Mouse (Mus musculus): Measurements from ENCODE around the gene Tspan18.
A peak's percentile ranks its signal among the peaks of the same experiment; 100 is the strongest.

The Tspan18 gene

GRCm38 (mm10) chr2:93339373-93340106, 5.2 kb upstream of the Tspan18 start:
- no peak for DNase-seq (ENCODE audit: extremely low spot score, low spot score)

GRCm38 (mm10) chr2:93335996-93336395, 1.7 kb upstream of the Tspan18 start:
- no peak for DNase-seq (ENCODE audit: extremely low spot score, low spot score)

- peak; percentile 97 for DNase-seq (ENCODE audit: extremely low spot score, low spot score)
Measured at GRCm38 (mm10) chr2:93333241-93333816, 976 bp downstream of the Tspan18 start.

GRCm38 (mm10) chr2:93332277-93332676, 2.0 kb downstream of the Tspan18 start:
- DNase-seq (ENCODE audit: extremely low spot score, low spot score) = no peak

GRCm38 (mm10) chr2:93331121-93331520, 3.2 kb downstream of the Tspan18 start:
- no peak for DNase-seq (ENCODE audit: extremely low spot score, low spot score)

- DNase-seq (ENCODE audit: extremely low spot score, low spot score) = no peak
Measured at GRCm38 (mm10) chr2:93329120-93329519, 5.2 kb downstream of the Tspan18 start.

GRCm38 (mm10) chr2:93327915-93328555, 6.3 kb downstream of the Tspan18 start:
- no peak for DNase-seq (ENCODE audit: extremely low spot score, low spot score)

- DNase-seq (ENCODE audit: extremely low spot score, low spot score) = no peak
Measured at GRCm38 (mm10) chr2:93324681-93325080, 9.6 kb downstream of the Tspan18 start.

- no peak for DNase-seq (ENCODE audit: extremely low spot score, low spot score)
Measured at GRCm38 (mm10) chr2:93321946-93322345, 12.4 kb downstream of the Tspan18 start.

GRCm38 (mm10) chr2:93320267-93320666, 14.0 kb downstream of the Tspan18 start:
- no peak for DNase-seq (ENCODE audit: extremely low spot score, low spot score)

- DNase-seq (ENCODE audit: extremely low spot score, low spot score) = no peak
Measured at GRCm38 (mm10) chr2:93319598-93319997, 14.7 kb downstream of the Tspan18 start.

GRCm38 (mm10) chr2:93318781-93319349, 15.4 kb downstream of the Tspan18 start:
- no peak for DNase-seq (ENCODE audit: extremely low spot score, low spot score)

- DNase-seq (ENCODE audit: extremely low spot score, low spot score) = peak; percentile 47
Measured at GRCm38 (mm10) chr2:93313768-93314632, 20.3 kb downstream of the Tspan18 start.

GRCm38 (mm10) chr2:93312458-93312857, 21.8 kb downstream of the Tspan18 start:
- DNase-seq (ENCODE audit: extremely low spot score, low spot score) = no peak

- no peak for DNase-seq (ENCODE audit: extremely low spot score, low spot score)
Measured at GRCm38 (mm10) chr2:93309724-93310413, 24.4 kb downstream of the Tspan18 start.

GRCm38 (mm10) chr2:93306898-93307297, 27.4 kb downstream of the Tspan18 start:
- no peak for DNase-seq (ENCODE audit: extremely low spot score, low spot score)

- DNase-seq (ENCODE audit: extremely low spot score, low spot score) = no peak
Measured at GRCm38 (mm10) chr2:93304273-93304634, 30.1 kb downstream of the Tspan18 start.

- peak; percentile 48 for DNase-seq (ENCODE audit: extremely low spot score, low spot score)
Measured at GRCm38 (mm10) chr2:93303585-93304272, 30.6 kb downstream of the Tspan18 start.

GRCm38 (mm10) chr2:93303260-93303584, 31.1 kb downstream of the Tspan18 start:
- DNase-seq (ENCODE audit: extremely low spot score, low spot score) = no peak

GRCm38 (mm10) chr2:93297656-93298055, 36.6 kb downstream of the Tspan18 start:
- DNase-seq (ENCODE audit: extremely low spot score, low spot score) = no peak

Measured in neural tube, embryonic 10.5 days (tissue).